Mouse (Mus musculus) MEL (cell line): ENCODE measurements around the gene Opcml. TPM values are rescaled to one million over a fixed set of nuclear protein-coding genes. Genes with fewer than 3 reads are reported as not detected.

Source experiments
- DNase-seq: peaks from one replicate; pipeline ENCODE4 v3.0.0; 2011; ENCODE audit warnings: low read depth, low spot score
- H3K27ac ChIP-seq: 2 replicates; pipeline ENCODE4 v1.5.1; 2012; ENCODE audit warnings: low read depth, mild to moderate bottlenecking, control low read depth, low read length, moderate library complexity; ENCODE audit not compliant: control insufficient read depth
- H3K27me3 ChIP-seq, 2 experiments: fragments of 150-350 bp in 1 of 2; sonication (generic) in 1 of 2; 2 replicates each; pipeline ENCODE4 v1.6.1; 2012; ENCODE audit warnings: low read length in 2 of 2, mild to moderate bottlenecking in 2 of 2, improper control_type of control experiment in 1 of 2, moderate library complexity in 1 of 2; ENCODE audit not compliant: insufficient read depth in 2 of 2, control insufficient read depth in 1 of 2
- H3K36me3 ChIP-seq, 2 experiments: 2 replicates each; pipeline ENCODE4 v1.6.1; 2012 to 2014; ENCODE audit warnings: low read length in 2 of 2, improper control_type of control experiment in 1 of 2, inconsistent platforms in 1 of 2, mild to moderate bottlenecking in 1 of 2; ENCODE audit not compliant: insufficient read depth in 2 of 2, control insufficient read depth in 1 of 2
- H3K4me1 ChIP-seq, 2 experiments: fragments of 150-350 bp in 1 of 2; sonication (generic) in 1 of 2; 2 replicates each; pipeline ENCODE4 v1.6.1; 2012; ENCODE audit warnings: low read length in 2 of 2, improper control_type of control experiment in 1 of 2, mild to moderate bottlenecking in 1 of 2; ENCODE audit not compliant: insufficient read depth in 2 of 2, control insufficient read depth in 1 of 2
- H3K4me3 ChIP-seq, 2 experiments: fragments of 150-350 bp in 1 of 2; sonication (generic) in 1 of 2; 2 replicates each; pipeline ENCODE4 v1.5.1; 2012; ENCODE audit warnings: low read depth in 2 of 2, low read length in 2 of 2, mild to moderate bottlenecking in 2 of 2, moderate library complexity in 2 of 2, control low read depth in 1 of 2, improper control_type of control experiment in 1 of 2; ENCODE audit not compliant: control insufficient read depth in 1 of 2, insufficient read depth in 1 of 2
- H3K79me2 ChIP-seq: 2 replicates; pipeline ENCODE4 v1.6.1; 2012; ENCODE audit warnings: mild to moderate bottlenecking, low read length, moderate library complexity; ENCODE audit not compliant: control insufficient read depth, poor library complexity, insufficient read depth
- H3K9ac ChIP-seq: 2 replicates; pipeline ENCODE4 v1.6.1; 2012; ENCODE audit warnings: low read depth, mild to moderate bottlenecking, control low read depth, low read length, moderate library complexity; ENCODE audit not compliant: control insufficient read depth, poor library complexity, severe bottlenecking
- H3K9me3 ChIP-seq: fragments of 150-350 bp; sonication (generic); replicated peaks from 2 replicates; pipeline ENCODE4 v1.6.1; 2012; ENCODE audit warnings: mild to moderate bottlenecking, low read length, improper control_type of control experiment, moderate library complexity; ENCODE audit not compliant: insufficient read depth
- BHLHE40 ChIP-seq: IDR thresholded peaks from 2 replicates; pipeline ENCODE4 v1.6.1; 2012; ENCODE audit warnings: low read depth, mild to moderate bottlenecking, inconsistent platforms, low read length, improper control_type of control experiment, borderline replicate concordance
- CHD2 ChIP-seq: IDR thresholded peaks from 2 replicates; pipeline ENCODE4 v1.6.1; 2011; ENCODE audit warnings: low read length, improper control_type of control experiment
- E2F4 ChIP-seq: IDR thresholded peaks from 2 replicates; pipeline ENCODE4 v1.6.1; 2011; ENCODE audit warnings: low read depth, low read length, improper control_type of control experiment, borderline replicate concordance
- GATA1 ChIP-seq: IDR thresholded peaks from 2 replicates; pipeline ENCODE4 v1.6.1; 2011; ENCODE audit warnings: low read depth, low read length, improper control_type of control experiment
- JUND ChIP-seq: IDR thresholded peaks from 2 replicates; pipeline ENCODE4 v1.6.1; 2011; ENCODE audit warnings: low read depth, mild to moderate bottlenecking, improper control_type of control experiment, low read length
- MAFK ChIP-seq: IDR thresholded peaks from 2 replicates; pipeline ENCODE4 v1.6.1; 2011; ENCODE audit warnings: low read depth, mild to moderate bottlenecking, low read length, improper control_type of control experiment, borderline replicate concordance
- MEF2A ChIP-seq: IDR thresholded peaks from 2 replicates; pipeline ENCODE4 v1.6.1; 2014; ENCODE audit warnings: low read depth, mild to moderate bottlenecking, inconsistent platforms, low read length, improper control_type of control experiment; ENCODE audit not compliant: poor library complexity, insufficient replicate concordance, severe bottlenecking; ENCODE audit errors: extremely low read depth
- MYC ChIP-seq: IDR thresholded peaks from 2 replicates; pipeline ENCODE4 v1.6.1; 2011; ENCODE audit warnings: low read depth, mild to moderate bottlenecking, low read length, improper control_type of control experiment, moderate library complexity
- NELFE ChIP-seq: IDR thresholded peaks from 2 replicates; pipeline ENCODE4 v1.6.1; 2011; ENCODE audit warnings: low read depth, low read length, improper control_type of control experiment
- NRF1 ChIP-seq: IDR thresholded peaks from 2 replicates; pipeline ENCODE4 v1.6.1; 2014; ENCODE audit warnings: low read depth, mild to moderate bottlenecking, inconsistent platforms, low read length, improper control_type of control experiment, moderate library complexity; ENCODE audit not compliant: poor library complexity, insufficient read depth, severe bottlenecking
- POLR2AphosphoS2 ChIP-seq: IDR thresholded peaks from 2 replicates; pipeline ENCODE4 v1.6.1; 2011; ENCODE audit warnings: low read length, improper control_type of control experiment
- RAD21 ChIP-seq: IDR thresholded peaks from 2 replicates; pipeline ENCODE4 v1.6.1; 2011; ENCODE audit warnings: mild to moderate bottlenecking, low read depth, low read length, improper control_type of control experiment
- RCOR1 ChIP-seq: IDR thresholded peaks from 2 replicates; pipeline ENCODE4 v1.6.1; 2012; ENCODE audit warnings: low read depth, mild to moderate bottlenecking, inconsistent platforms, low read length, improper control_type of control experiment
- TBP ChIP-seq: IDR thresholded peaks from 2 replicates; pipeline ENCODE4 v1.8.0; 2011; ENCODE audit warnings: low read depth, low read length, improper control_type of control experiment
- TCF12 ChIP-seq: IDR thresholded peaks from 2 replicates; pipeline ENCODE4 v1.6.1; 2014; ENCODE audit warnings: low read depth, mild to moderate bottlenecking, inconsistent platforms, low read length, improper control_type of control experiment, moderate library complexity
- USF2 ChIP-seq, 2 experiments: IDR thresholded peaks; 2 replicates each; pipeline ENCODE4 v1.6.1; 2011 to 2012; ENCODE audit warnings: improper control_type of control experiment in 2 of 2, low read length in 2 of 2, borderline replicate concordance in 1 of 2, inconsistent platforms in 1 of 2, low read depth in 1 of 2, mild to moderate bottlenecking in 1 of 2; ENCODE audit not compliant: insufficient read depth in 1 of 2
- ZC3H11A ChIP-seq: IDR thresholded peaks from 2 replicates; pipeline ENCODE4 v1.6.1; 2012; ENCODE audit warnings: low read depth, mild to moderate bottlenecking, inconsistent platforms, low read length, improper control_type of control experiment
- ZKSCAN1 ChIP-seq: IDR thresholded peaks from 2 replicates; pipeline ENCODE4 v1.6.1; 2012; ENCODE audit warnings: low read depth, mild to moderate bottlenecking, inconsistent platforms, low read length, improper control_type of control experiment, moderate library complexity
- ZNF384 ChIP-seq: IDR thresholded peaks from 2 replicates; pipeline ENCODE4 v1.6.1; 2012; ENCODE audit warnings: low read depth, mild to moderate bottlenecking, inconsistent platforms, low read length, improper control_type of control experiment
- polyA plus RNA-seq, 2 experiments: library from polyadenylated mRNA; stranded (reverse) in 1 of 2; unstranded in 1 of 2; fragments of >175 nt in 1 of 2; fragments of >200 nt in 1 of 2; gene quantifications; 2 replicates each; pipeline versions ENCODE4 v1.2.1 to v1.2.4; 2012; ENCODE audit warnings: low replicate concordance in 2 of 2, low read depth in 1 of 2; ENCODE audit not compliant: insufficient read length in 2 of 2, insufficient read depth in 1 of 2, missing spikeins in 1 of 2
- total RNA-seq: library from RNA; depleted of rRNA; stranded (reverse); fragments of 300-350 nt; gene quantifications from 2 replicates; pipeline ENCODE4 v1.2.3, GENCODE M21; 2012

The Opcml gene
- total and polyA plus RNA-seq, 3 experiments = not detected

DNA sequence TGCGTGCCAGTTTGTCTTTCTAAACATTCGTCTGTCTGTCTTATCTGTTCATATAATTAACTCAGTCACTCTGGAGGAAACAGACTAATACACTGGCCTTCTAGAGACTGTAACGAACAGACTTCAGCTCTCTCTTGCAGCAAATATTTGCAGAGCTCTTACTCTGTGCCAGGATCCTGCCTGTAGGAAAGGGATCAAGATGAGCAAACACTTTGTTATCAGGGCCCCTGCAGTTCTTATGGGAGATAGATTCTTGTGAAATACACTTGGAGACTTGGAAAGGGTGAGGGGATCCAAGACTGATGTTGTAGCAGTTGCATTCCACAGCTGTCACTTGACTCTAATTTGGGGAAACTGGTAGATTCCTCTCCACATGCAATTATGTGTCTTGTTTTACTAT is 604.6 kb downstream of the Opcml start:
- Histone ChIP-seq H3K9me3 (no peaks in the 10 kb centered on the region), H3K79me2 (no peaks in the 10 kb centered on the region), H3K4me1 (no peaks in the 10 kb centered on the region), H3K9ac (no peak overlapping the region), H3K27ac (no peak overlapping the region), H3K27me3 (no peaks in the 10 kb centered on the region), H3K36me3 (no peaks in the 10 kb centered on the region), H3K4me3 (no peak overlapping the region)
- TF ChIP-seq TCF12 (no peak), RAD21 (no peak), NRF1 (no peak), TBP (no peak)
- DNase-seq = no peak

DNA sequence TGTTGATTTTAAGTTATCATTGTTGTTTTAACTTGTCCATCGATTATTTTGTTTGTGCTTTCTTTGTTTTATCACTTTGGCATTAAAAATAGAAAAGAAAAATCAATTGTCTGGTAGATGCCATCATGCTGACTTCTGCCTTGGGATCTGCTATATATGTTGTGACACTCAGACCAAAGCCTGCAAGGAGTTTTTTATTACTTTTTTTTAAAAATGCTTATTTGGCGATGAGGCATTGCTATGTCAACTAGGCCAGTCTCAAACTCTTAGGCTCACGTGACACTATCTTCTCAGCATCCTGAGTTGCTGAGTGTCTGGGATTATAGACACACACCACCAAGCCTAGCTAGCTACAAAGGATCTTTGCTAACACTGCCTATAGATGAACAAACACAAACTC is 605.1 kb downstream of the Opcml start:
- Histone ChIP-seq H3K27me3 (no peaks in the 10 kb centered on the region), H3K36me3 (no peaks in the 10 kb centered on the region), H3K9ac (no peak overlapping the region), H3K4me3 (no peak overlapping the region), H3K4me1 (no peaks in the 10 kb centered on the region), H3K79me2 (no peaks in the 10 kb centered on the region), H3K27ac (no peak overlapping the region), H3K9me3 (no peaks in the 10 kb centered on the region)
- TF ChIP-seq MEF2A (no peak), ZKSCAN1 (no peak), POLR2AphosphoS2 (no peak), E2F4 (no peak)
- no peak for DNase-seq

DNA sequence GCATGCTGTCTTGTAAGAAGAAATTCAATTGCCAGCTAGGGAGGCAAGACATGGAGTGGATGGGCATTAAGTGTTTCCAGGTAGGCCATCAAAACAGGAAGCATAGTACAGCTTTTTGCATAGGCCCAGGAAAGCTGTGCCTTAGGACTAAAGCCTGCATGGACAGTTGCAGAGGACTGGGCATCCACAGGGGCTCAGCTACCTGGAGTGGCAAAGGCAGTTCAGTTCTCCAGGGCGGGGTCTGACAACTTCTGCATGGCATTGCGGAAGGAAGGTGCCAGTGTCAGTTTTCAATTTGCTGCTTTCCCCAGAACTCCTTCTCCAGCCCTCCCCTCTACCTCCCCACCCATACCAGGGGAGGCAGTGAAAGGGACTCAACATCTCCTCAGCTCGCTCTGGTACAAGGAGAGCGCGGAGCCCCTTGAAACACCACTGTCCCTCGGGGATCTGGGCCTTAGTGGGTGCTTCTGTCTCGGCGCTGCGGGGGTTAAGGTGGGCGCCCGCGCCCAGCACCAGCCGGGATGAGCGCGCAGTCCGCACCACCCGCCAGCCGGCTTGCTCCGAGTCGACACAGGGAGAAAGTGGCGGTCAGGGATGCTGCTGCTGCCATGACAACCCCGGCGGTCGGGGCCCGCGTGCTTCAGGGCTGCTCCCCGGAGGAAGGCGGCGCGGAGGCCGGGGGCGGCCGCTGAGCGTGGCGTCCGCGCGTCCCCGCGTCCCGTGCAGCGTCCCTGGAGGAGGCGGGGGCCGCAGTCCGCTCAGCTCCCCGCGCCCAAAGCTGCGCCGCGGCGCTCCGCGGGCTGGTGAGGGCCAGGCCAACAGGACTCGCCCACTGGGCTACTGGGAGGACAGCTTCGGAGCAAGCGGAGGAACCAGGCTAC is 612.4 kb downstream of the Opcml start:
- Histone ChIP-seq H3K9me3 (no peaks in the 10 kb centered on the region), H3K27ac (no peak overlapping the region), H3K79me2 (no peaks in the 10 kb centered on the region), H3K4me3 (no peak overlapping the region)
- no peak for DNase-seq
- TF ChIP-seq NELFE = no peak
- TF ChIP-seq BHLHE40 = no peak
- TF ChIP-seq E2F4 = no peak
- no peak for TF ChIP-seq TBP
- no peak for TF ChIP-seq ZNF384
- no peak for TF ChIP-seq MAFK
- TF ChIP-seq JUND = no peak
- TF ChIP-seq USF2 (IDR thresholded peaks at IDR 0.05; ENCODE audit: borderline replicate concordance in 1 of 2, insufficient read depth in 1 of 2, low read depth in 1 of 2, low read length in 2 of 2) = no peak
- TF ChIP-seq MYC = no peak
- no peak for TF ChIP-seq POLR2AphosphoS2
- TF ChIP-seq CHD2 = no peak
- no peak for TF ChIP-seq ZC3H11A
- no peak for TF ChIP-seq GATA1
- TF ChIP-seq TCF12 = no peak
- TF ChIP-seq RCOR1 = no peak
- TF ChIP-seq, all 39 proteins: peak for 0
- no peaks in the 10 kb centered on the region for H3K4me1 ChIP-seq
- H3K27me3 ChIP-seq = no peaks in the 10 kb centered on the region
- no peak overlapping the region for H3K9ac ChIP-seq
- no peaks in the 10 kb centered on the region for H3K36me3 ChIP-seq
